Mouse (Mus musculus) cerebellum, adult 2 months (tissue): ENCODE measurements at regions not wholly inside any gene's neighbourhood (a gene's known extent, or its start where the extent isn't known, plus 50 kb on each side); places are given as distances from the start of the nearest gene placed in this dataset.

Experiments
- DNase-seq, 2 experiments: peaks; one replicate each; pipeline ENCODE4 v3.0.0; 2021
- H3K27ac ChIP-seq: fragments of 200-500 bp; 2 replicates; pipeline ENCODE4 v1.5.1; 2012; ENCODE audit warnings: low read length, control low read depth, inconsistent platforms; ENCODE audit not compliant: insufficient read depth
- H3K27me3 ChIP-seq: fragments of 200-500 bp; 2 replicates; pipeline ENCODE4 v1.6.1; 2012; ENCODE audit warnings: inconsistent platforms, mild to moderate bottlenecking, low read length, moderate library complexity; ENCODE audit not compliant: control insufficient read depth, insufficient read depth
- H3K4me1 ChIP-seq: fragments of 200-500 bp; 2 replicates; pipeline ENCODE4 v1.6.1; 2011; ENCODE audit warnings: low read length; ENCODE audit not compliant: control insufficient read depth, insufficient read depth
- H3K4me3 ChIP-seq: fragments of 200-500 bp; replicated peaks from 2 replicates; pipeline ENCODE3; 2011; ENCODE audit warnings: mild to moderate bottlenecking, low read depth, low read length, control low read depth; ENCODE audit not compliant: insufficient read depth
- CTCF ChIP-seq: fragments of 200-500 bp; IDR thresholded peaks from 2 replicates; pipeline ENCODE4 v1.5.1; 2011; ENCODE audit warnings: low read depth, mild to moderate bottlenecking, control low read depth, low read length, moderate library complexity, borderline replicate concordance; ENCODE audit not compliant: insufficient read depth
- POLR2A ChIP-seq: fragments of 200-500 bp; IDR thresholded peaks from 2 replicates; pipeline ENCODE4 v1.6.1; 2011; ENCODE audit warnings: low read length, control low read depth, borderline replicate concordance; ENCODE audit not compliant: insufficient read depth
- WGBS: fragments of 180-500 bp; shearing (Covaris S2); methylation state at CpG from one replicate; pipeline ENCODE4 v1.1.7; 2018; 5-methylcytosine and 5-hydroxymethylcytosine counted together

GRCm38 (mm10) chr2:123805646-123806045 lies 284.1 kb upstream of the Sema6d start:
- TF ChIP-seq CTCF: no peak
- H3K4me1 ChIP-seq: no peaks in the 10 kb centered on the region
- H3K27me3 ChIP-seq: no peaks in the 10 kb centered on the region
- 49% methylated on average over 2 of the region's 2 CpGs for WGBS
- H3K27ac ChIP-seq: no peak overlapping the region
- H3K4me3 ChIP-seq: no peak overlapping the region
- no peak for DNase-seq

GRCm38 (mm10) chr2:123806370-123806769 lies 283.4 kb upstream of the Sema6d start:
- no peak for DNase-seq
- Histone ChIP-seq H3K4me3 (no peak overlapping the region), H3K4me1 (no peaks in the 10 kb centered on the region), H3K27ac (no peak overlapping the region), H3K27me3 (no peaks in the 10 kb centered on the region)
- 26% methylated on average over 2 of the region's 2 CpGs for WGBS
- TF ChIP-seq CTCF: no peak

- Histone ChIP-seq H3K4me3 (no peak overlapping the region), H3K27ac (no peak overlapping the region), H3K27me3 (no peaks in the 10 kb centered on the region), H3K4me1 (no peaks in the 10 kb centered on the region)
- no peak for TF ChIP-seq POLR2A
- TF ChIP-seq CTCF: no peak
- 15% methylated on average over 15 of the region's 15 CpGs for WGBS
- DNase-seq: peak; percentile 12 to 15
Measured at GRCm38 (mm10) chr2:123813182-123813949, 276.4 kb upstream of the Sema6d start.

- no peak for DNase-seq
- no peak overlapping the region for H3K4me3 ChIP-seq
- WGBS: 16% methylated on average over 3 of the region's 3 CpGs
- TF ChIP-seq CTCF (no peak), POLR2A (no peak)
- no peaks in the 10 kb centered on the region for H3K27me3 ChIP-seq
- no peaks in the 10 kb centered on the region for H3K4me1 ChIP-seq
- H3K27ac ChIP-seq: no peak overlapping the region
Measured at GRCm38 (mm10) chr2:123813950-123814337, 275.8 kb upstream of the Sema6d start.

- WGBS: 30% methylated on average over 2 of the region's 2 CpGs
- TF ChIP-seq CTCF: no peak
- no peak for TF ChIP-seq POLR2A
- DNase-seq: no peak
Measured at GRCm38 (mm10) chr2:123816627-123817026, 273.1 kb upstream of the Sema6d start.

GRCm38 (mm10) chr2:123833540-123834136 lies 256.1 kb upstream of the Sema6d start:
- TF ChIP-seq CTCF: no peak
- TF ChIP-seq POLR2A: no peak
- Histone ChIP-seq H3K27ac (no peak overlapping the region), H3K4me3 (no peak overlapping the region), H3K27me3 (no peaks in the 10 kb centered on the region), H3K4me1 (no peaks in the 10 kb centered on the region)
- 46% methylated on average over 1 of the region's 1 CpGs for WGBS
- DNase-seq: no peak

More at GRCm38 (mm10) chr2:123816627-123817026, 273.1 kb upstream of the Sema6d start:
- Histone ChIP-seq H3K27me3 (no peaks in the 10 kb centered on the region), H3K27ac (no peak overlapping the region), H3K4me1 (no peaks in the 10 kb centered on the region), H3K4me3 (no peak overlapping the region)
